Mouse (Mus musculus) c-Kit-positive CD71-negative TER-119-negative erythroid progenitor cells, embryonic 14.5 days (primary cell): ENCODE data around the gene Tex28.
"Not testable (repeated sequence)": the region's sequence is repeated elsewhere in the genome, so short reads cannot be mapped to it uniquely, and the experiment has no call there.

Experiments
- DNase-seq: peaks from one replicate; pipeline ENCODE4 v3.0.0-alpha.2; 2013; ENCODE audit warnings: low read depth

Gene Tex28

DNA sequence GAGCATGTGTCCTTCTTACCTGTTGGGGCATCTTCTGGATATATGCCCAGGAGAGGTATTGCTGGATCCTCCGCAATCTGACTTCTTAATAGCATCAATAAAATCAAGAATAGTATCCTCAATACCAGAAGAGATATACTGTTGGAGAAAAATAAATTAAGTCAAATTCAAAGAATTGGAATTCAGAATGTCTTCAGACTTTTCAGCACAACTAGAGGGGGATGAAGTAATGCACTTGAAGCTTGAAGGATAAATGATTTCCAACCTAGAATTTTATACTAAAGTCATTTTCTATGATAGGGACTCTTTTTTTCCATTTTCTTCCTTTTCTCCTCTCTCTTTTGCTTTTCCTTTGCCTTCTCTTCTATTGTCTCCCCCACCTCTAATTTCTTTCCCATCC is at the start of gene Tex28:
Tex28 (minus strand) TSS at position 101 of the 400 bp plus-strand sequence.
- DNase-seq = no peak

DNA sequence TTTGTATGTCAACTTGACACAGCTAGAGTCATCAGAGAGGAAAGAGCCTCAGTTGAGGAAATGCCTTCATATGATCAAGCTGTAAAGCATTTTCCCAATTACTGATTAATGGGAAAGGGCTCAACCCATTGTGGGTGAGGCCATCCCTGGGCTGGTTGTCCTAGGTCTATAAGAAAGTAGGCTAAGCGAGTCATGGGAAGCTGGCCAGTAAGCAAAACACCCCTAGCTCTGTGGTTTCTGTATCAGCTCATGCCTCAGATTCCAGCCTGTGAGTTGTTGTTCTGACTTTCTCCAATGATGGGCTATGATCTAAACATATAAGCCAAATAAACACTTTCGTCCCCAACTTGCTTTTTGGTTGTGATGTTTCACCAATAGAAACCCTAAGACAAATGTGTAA is 35.9 kb upstream of the Tex28 start:
- DNase-seq = no peak

- no peak for DNase-seq
Measured at GRCm38 (mm10) chrX:74176959-74177358, 9.3 kb upstream of the Tex28 start, which contains the start of gene Tktl1. Gene Tktl1, plus strand, starts transcription at chrX:74177259.

DNA sequence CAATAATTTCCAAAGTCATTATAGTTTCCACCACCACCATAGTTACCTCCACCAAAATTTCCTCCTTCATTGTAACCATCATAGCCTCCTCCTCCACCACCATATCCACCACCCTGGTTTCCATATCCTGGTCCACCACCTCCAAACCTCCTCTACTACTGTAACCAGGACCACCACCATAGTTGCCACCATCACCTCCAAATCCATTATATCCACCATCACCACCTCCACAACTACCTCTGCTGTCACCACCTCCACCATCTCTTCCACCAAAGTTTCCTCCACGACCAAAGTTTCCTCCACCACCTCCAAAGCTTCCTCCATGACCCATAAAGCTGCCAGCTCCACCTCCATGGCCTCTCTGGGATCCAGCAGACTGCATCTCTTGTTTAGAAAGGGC is 32.4 kb downstream of the Tex28 start, which contains the start of gene Mecp2:
Mecp2 (minus strand) TSS at position 101 of the 400 bp plus-strand sequence.
- DNase-seq = not testable (repeated sequence)

GRCm38 (mm10) chrX:74127164-74127563 is 40.5 kb downstream of the Tex28 start, which contains the start of gene Opn1mw:
Gene Opn1mw, plus strand, starts transcription at chrX:74127464.
- no peak for DNase-seq

DNA sequence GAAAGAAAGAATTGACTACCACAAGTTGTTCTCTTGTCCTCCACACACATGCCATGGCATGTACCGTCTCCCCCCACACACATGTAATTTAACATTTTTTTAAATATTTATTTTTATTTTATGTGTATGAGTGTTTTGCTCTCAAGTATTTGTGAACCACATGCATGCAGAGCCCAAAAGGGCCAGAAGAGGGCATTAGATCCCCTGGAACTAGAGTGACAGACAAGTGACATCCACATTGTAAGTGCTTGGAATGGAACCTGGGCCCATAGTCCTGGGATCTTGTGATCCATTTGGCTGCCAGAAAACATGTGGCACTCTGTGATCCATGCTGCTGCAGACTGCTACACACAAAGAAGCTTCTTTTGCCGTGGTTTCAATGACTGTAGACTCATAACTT is 42.7 kb downstream of the Tex28 start:
- no peak for DNase-seq

DNA sequence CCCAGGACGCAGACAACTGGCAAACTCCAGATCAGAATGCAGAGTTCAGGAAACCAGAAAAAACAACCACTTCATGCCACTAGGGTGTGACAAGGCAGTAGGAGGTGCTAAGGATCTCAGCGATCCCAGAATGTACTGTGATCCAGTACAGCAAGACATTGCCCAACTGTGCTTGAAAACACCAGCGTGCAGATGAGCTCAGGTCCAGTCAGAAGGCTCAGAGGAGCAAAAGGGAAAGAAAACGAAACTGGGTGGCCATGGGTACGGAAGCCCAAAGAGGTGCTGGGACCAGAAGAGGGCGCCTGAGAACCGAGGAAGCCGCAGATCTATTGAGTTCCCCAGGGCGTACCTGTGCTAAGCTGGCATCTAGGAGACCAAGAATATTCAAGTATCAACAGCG is 52.1 kb downstream of the Tex28 start:
- peak; percentile 30 for DNase-seq

GRCm38 (mm10) chrX:74114036-74114435 is 53.6 kb downstream of the Tex28 start:
- DNase-seq = no peak

DNA sequence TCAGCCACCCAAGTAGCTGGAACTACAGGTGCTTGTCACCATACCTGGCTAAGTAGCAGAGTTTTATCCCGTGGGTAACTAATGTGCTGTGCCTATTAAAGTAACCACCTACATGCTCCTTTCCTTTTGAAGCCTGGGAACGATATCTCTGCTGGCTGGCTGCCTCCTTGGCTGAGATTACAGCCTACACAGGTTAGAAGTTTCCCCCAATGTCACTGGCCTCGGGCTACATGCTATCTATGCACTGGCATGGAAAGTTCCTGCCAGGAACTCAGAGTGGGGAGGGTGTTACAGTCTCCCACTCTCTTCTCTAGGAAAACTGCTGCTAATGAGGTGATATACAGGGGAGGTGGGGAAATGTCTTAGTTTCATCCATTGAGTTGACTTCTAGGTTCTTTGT is 58.9 kb downstream of the Tex28 start:
- no peak for DNase-seq

DNA sequence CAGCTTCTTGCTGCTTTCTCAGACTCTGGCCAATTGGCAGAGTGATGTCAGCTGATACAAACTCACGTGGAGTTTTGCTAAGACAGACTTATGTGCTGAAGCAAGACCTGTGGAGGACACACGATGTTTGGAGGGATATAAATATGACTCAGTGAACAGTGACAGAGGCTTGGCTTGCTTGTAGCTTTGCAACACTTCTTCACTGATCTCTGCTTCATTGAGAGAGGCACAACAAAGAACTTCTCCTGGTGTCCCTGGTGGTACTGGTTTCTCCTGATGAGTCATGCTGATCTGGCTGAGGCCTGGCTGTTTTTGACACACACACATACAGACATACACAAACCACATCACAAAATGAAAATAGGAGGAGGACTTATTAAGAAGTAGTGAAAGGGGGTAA is 61.7 kb downstream of the Tex28 start:
- DNase-seq = no peak

- no peak for DNase-seq
Measured at GRCm38 (mm10) chrX:74103457-74104188, 64.0 kb downstream of the Tex28 start.
